ENCODE assay signal across 21 mouse cellular contexts in the genomic region with DNA sequence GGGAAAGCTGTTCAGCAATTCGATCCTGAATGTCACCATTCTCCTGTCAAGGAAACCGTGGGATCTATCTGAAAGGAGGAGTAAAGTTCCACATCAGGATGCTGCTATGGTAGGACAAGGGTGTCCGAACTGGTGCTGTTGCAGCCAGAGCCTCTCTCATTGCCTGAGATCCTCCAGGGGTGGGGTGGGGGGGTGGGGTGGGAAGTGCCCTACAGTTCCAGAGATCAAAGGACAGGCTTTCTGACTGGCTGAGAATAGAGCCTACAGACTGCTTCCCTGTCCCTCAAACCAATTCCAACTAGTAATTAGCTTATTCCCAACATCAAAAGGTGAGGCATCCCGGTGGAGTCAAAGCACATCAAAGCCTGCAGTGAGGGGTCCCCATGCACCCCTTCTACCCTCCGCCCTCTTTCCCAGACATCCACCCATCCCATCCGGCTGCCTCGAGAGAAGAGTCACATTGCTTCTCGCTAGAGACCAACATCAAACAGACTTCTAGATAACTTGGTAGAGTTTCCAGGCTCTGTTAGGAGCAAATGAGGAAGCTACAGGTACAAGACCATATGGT.
DNase-seq lines count a peak whose midpoint lies in the region; ATAC-seq lines count a peak whose summit lies in the region.
"Had no signal": no experiment of that assay in that cellular context is flagged by ENCODE, and none has a peak within 500 bp of the region (broad histone marks: within the 10 kb centered on the region; RNA-seq: fewer than 3 reads in every experiment).

No protein-coding gene starts in this region.

- DNase-seq in embryonic facial prominence, embryonic 10.5 days (ENCODE audit: low spot score) = peak; percentile 9
- DNase-seq in forebrain, embryonic 14.5 days (ENCODE audit: low spot score) = no peak
- DNase-seq in midbrain, embryonic 14.5 days = peak; percentile 37
- no peak for DNase-seq in heart, postnatal 4 days
- DNase-seq in left cerebral cortex, postnatal 25 days (ENCODE audit: low spot score in 2 of 2) = no peak
- DNase-seq: adrenal gland, postnatal 25 days; cerebellum, adult 18-20 months; gastrocnemius, postnatal 10 days; heart, postnatal 14 days; kidney, adult 9 months; kidney, postnatal 14 days; liver, embryonic 13.5 days; lung, adult 2 months; lung, postnatal 10 days; thymus, adult 2 months; thymus, postnatal 36 days had no signal

- intact Hi-C loops in left cerebral cortex, postnatal 25 days (cut with DNase I) = no loop called here

- no peaks in the 10 kb centered on the region for H3K36me3 ChIP-seq in hindbrain, embryonic 13.5 days
- no peaks in the 10 kb centered on the region for H3K36me3 ChIP-seq in hindbrain, embryonic 12.5 days
- no peaks in the 10 kb centered on the region for H3K36me3 ChIP-seq in embryonic facial prominence, embryonic 10.5 days (replicated peaks)
- H3K36me3 ChIP-seq in forebrain, embryonic 14.5 days (ENCODE audit: control insufficient read depth, insufficient read depth, low read length) = no peaks in the 10 kb centered on the region
- no peaks in the 10 kb centered on the region for H3K36me3 ChIP-seq in midbrain, embryonic 14.5 days (ENCODE audit: control insufficient read depth, insufficient read depth, low read length)
- H3K36me3 ChIP-seq: embryonic facial prominence, embryonic 13.5 days; liver, embryonic 13.5 days had no signal

- H3K27me3 ChIP-seq in hindbrain, embryonic 13.5 days = no peaks in the 10 kb centered on the region
- H3K27me3 ChIP-seq in hindbrain, embryonic 12.5 days = no peaks in the 10 kb centered on the region
- H3K27me3 ChIP-seq in embryonic facial prominence, embryonic 10.5 days (replicated peaks; ENCODE audit: low read depth, poor library complexity, severe bottlenecking) = no peaks in the 10 kb centered on the region
- no peaks in the 10 kb centered on the region for H3K27me3 ChIP-seq in forebrain, embryonic 14.5 days (replicated peaks; ENCODE audit: control insufficient read depth, insufficient read depth, low read length)
- no peaks in the 10 kb centered on the region for H3K27me3 ChIP-seq in midbrain, embryonic 14.5 days (ENCODE audit: control insufficient read depth, insufficient read depth, low read length)
- H3K27me3 ChIP-seq: embryonic facial prominence, embryonic 13.5 days; liver, embryonic 13.5 days had no signal

- peak overlapping the region; percentile 35; the same call in 1 of the 2 replicates for H3K27ac ChIP-seq in hindbrain, embryonic 13.5 days
- H3K27ac ChIP-seq in hindbrain, embryonic 12.5 days = no peak overlapping the region
- no peak overlapping the region for H3K27ac ChIP-seq in embryonic facial prominence, embryonic 10.5 days (replicated peaks)
- H3K27ac ChIP-seq in forebrain, embryonic 14.5 days (ENCODE audit: low read depth, low read length) = no peak overlapping the region
- peak overlapping the region; percentile 34 for H3K27ac ChIP-seq in midbrain, embryonic 14.5 days (replicated peaks; ENCODE audit: low read depth, low read length)
- H3K27ac ChIP-seq: embryonic facial prominence, embryonic 13.5 days; left cerebral cortex, adult 2 months; liver, embryonic 13.5 days had no signal

- no peak for ATAC-seq in hindbrain, embryonic 13.5 days (ENCODE audit: low FRiP score)
- ATAC-seq in hindbrain, embryonic 12.5 days (ENCODE audit: low FRiP score) = no peak
- ATAC-seq in forebrain, embryonic 14.5 days = peak; percentile 30; the same call in 1 of the 2 replicates
- peak; percentile 57; the same call in 1 of the 2 replicates for ATAC-seq in midbrain, embryonic 14.5 days (ENCODE audit: low FRiP score, low TSS enrichment)
- ATAC-seq: intestine, embryonic 16.5 days had no signal

- no peak overlapping the region for H3K4me3 ChIP-seq in hindbrain, embryonic 13.5 days
- H3K4me3 ChIP-seq in hindbrain, embryonic 12.5 days = no peak overlapping the region
- H3K4me3 ChIP-seq in embryonic facial prominence, embryonic 10.5 days = no peak overlapping the region
- H3K4me3 ChIP-seq in forebrain, embryonic 14.5 days (ENCODE audit: low read depth, low read length) = no peak overlapping the region
- H3K4me3 ChIP-seq in midbrain, embryonic 14.5 days (replicated peaks; ENCODE audit: low read depth, low read length) = no peak overlapping the region
- H3K4me3 ChIP-seq: embryonic facial prominence, embryonic 13.5 days; left cerebral cortex, adult 2 months; liver, embryonic 13.5 days had no signal

- peaks cover 13% of the 10 kb centered on the region for H3K4me1 ChIP-seq in hindbrain, embryonic 13.5 days (replicated peaks)
- H3K4me1 ChIP-seq in hindbrain, embryonic 12.5 days = peaks cover 10% of the 10 kb centered on the region
- H3K4me1 ChIP-seq in embryonic facial prominence, embryonic 10.5 days = peaks cover 8% of the 10 kb centered on the region
- peaks cover 16% of the 10 kb centered on the region for H3K4me1 ChIP-seq in forebrain, embryonic 14.5 days (ENCODE audit: control insufficient read depth, insufficient read depth, low read length)
- H3K4me1 ChIP-seq in midbrain, embryonic 14.5 days (ENCODE audit: control insufficient read depth, insufficient read depth, low read length) = peaks cover 17% of the 10 kb centered on the region
- H3K4me1 ChIP-seq: liver, embryonic 13.5 days had no signal

- WGBS in hindbrain, embryonic 13.5 days = 42% methylated on average over 8 of the region's 8 CpGs
- 44% methylated on average over 8 of the region's 8 CpGs for WGBS in hindbrain, embryonic 12.5 days
- WGBS in embryonic facial prominence, embryonic 10.5 days = 38% methylated on average over 8 of the region's 8 CpGs
- WGBS in forebrain, embryonic 14.5 days = 18% methylated on average over 8 of the region's 8 CpGs
- 27% methylated on average over 8 of the region's 8 CpGs for WGBS in midbrain, embryonic 14.5 days

- no peaks in the 10 kb centered on the region for H3K9me3 ChIP-seq in hindbrain, embryonic 13.5 days
- no peaks in the 10 kb centered on the region for H3K9me3 ChIP-seq in hindbrain, embryonic 12.5 days (replicated peaks)
- H3K9me3 ChIP-seq in embryonic facial prominence, embryonic 10.5 days = no peaks in the 10 kb centered on the region
- H3K9me3 ChIP-seq in forebrain, embryonic 14.5 days (replicated peaks; ENCODE audit: control insufficient read depth, low read length) = no peaks in the 10 kb centered on the region
- H3K9me3 ChIP-seq in midbrain, embryonic 14.5 days (ENCODE audit: control insufficient read depth, low read length) = no peaks in the 10 kb centered on the region
- H3K9me3 ChIP-seq: embryonic facial prominence, embryonic 13.5 days; liver, embryonic 13.5 days had no signal

- no peak overlapping the region for H3K9ac ChIP-seq in hindbrain, embryonic 13.5 days
- H3K9ac ChIP-seq in hindbrain, embryonic 12.5 days = no peak overlapping the region
- H3K9ac ChIP-seq in forebrain, embryonic 14.5 days (ENCODE audit: low read length) = no peak overlapping the region
- no peak overlapping the region for H3K9ac ChIP-seq in midbrain, embryonic 14.5 days (replicated peaks; ENCODE audit: low read length)
- H3K9ac ChIP-seq: embryonic facial prominence, embryonic 13.5 days; liver, embryonic 13.5 days had no signal

- no peak overlapping the region for H3K4me2 ChIP-seq in hindbrain, embryonic 13.5 days
- H3K4me2 ChIP-seq in hindbrain, embryonic 12.5 days (replicated peaks) = no peak overlapping the region
- no peak overlapping the region for H3K4me2 ChIP-seq in forebrain, embryonic 14.5 days (ENCODE audit: low read length)
- no peak overlapping the region for H3K4me2 ChIP-seq in midbrain, embryonic 14.5 days (ENCODE audit: low read length)
- H3K4me2 ChIP-seq: embryonic facial prominence, embryonic 13.5 days; liver, embryonic 13.5 days had no signal

Comparison
In these comparisons a context has a peak if more than half of its experiments do, and no peak if none do; other contexts are left out.
1. H3K27ac ChIP-seq: peak in hindbrain, embryonic 13.5 days (single experiment) and midbrain, embryonic 14.5 days (single experiment); none in hindbrain, embryonic 12.5 days (single experiment), embryonic facial prominence, embryonic 10.5 days (single experiment) and forebrain, embryonic 14.5 days (single experiment).
2. ATAC-seq: peak in forebrain, embryonic 14.5 days (single experiment) and midbrain, embryonic 14.5 days (single experiment); none in hindbrain, embryonic 13.5 days (single experiment) and hindbrain, embryonic 12.5 days (single experiment).
3. DNase-seq: peak in embryonic facial prominence, embryonic 10.5 days (single experiment) and midbrain, embryonic 14.5 days (single experiment); none in forebrain, embryonic 14.5 days (single experiment), heart, postnatal 4 days (single experiment) and left cerebral cortex, postnatal 25 days (0 of 2).